Comparison of ENCODE assay signal across 11 mouse cellular contexts in the genomic region with DNA sequence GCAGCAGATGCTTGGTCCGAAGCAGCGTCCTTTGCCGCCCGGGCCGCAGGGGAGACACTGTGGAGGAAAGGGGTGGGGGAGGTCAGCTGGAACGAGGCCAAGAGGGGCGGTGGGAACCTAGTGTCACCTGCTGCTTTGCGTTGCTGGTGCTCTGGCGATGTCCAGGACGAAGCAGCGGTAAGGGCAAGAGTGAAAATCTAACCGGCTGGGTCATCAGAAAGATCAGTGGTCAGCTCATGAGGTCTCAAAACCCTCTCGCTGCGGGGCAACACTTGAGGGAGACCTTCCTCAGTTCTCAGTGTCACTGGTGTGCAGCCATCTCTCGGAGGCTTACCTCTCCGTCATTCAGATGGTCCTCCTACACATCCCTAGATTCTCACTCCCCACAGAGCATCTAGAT. TPM values are rescaled to one million over a fixed set of nuclear protein-coding genes. Genes with fewer than 3 reads are reported as not detected.
DNase-seq lines count a peak whose midpoint lies in the region; ATAC-seq lines count a peak whose summit lies in the region.
"Had no signal": no experiment of that assay in that cellular context is flagged by ENCODE, and none has a peak within 500 bp of the region (broad histone marks: within the 10 kb centered on the region; RNA-seq: fewer than 3 reads in every experiment).

No protein-coding gene starts in this region.

- 4% methylated on average over 16 of the region's 16 CpGs for WGBS in heart, embryonic 12.5 days
- 3% methylated on average over 16 of the region's 16 CpGs for WGBS in hindbrain, embryonic 15.5 days
- WGBS in midbrain, embryonic 15.5 days, result 3% methylated on average over 16 of the region's 16 CpGs

- DNase-seq in heart, postnatal 14 days, result no peak
- DNase-seq in ZHBTc4 (ENCODE audit: low read depth, low spot score), result peak; percentile 19
- no peak for DNase-seq in right cerebral cortex, postnatal 25 days
- DNase-seq in spleen, postnatal 4 days (ENCODE audit: low spot score in 2 of 2), result no peak
- DNase-seq in adrenal gland, postnatal 25 days, result no peak

- no peak overlapping the region for H3K9ac ChIP-seq in heart, embryonic 12.5 days
- H3K9ac ChIP-seq in hindbrain, embryonic 15.5 days, result peak overlapping the region; percentile 20; the same call in 1 of the 2 replicates
- H3K9ac ChIP-seq in midbrain, embryonic 15.5 days, result no peak overlapping the region

- no peak for ATAC-seq in heart, embryonic 12.5 days (ENCODE audit: insufficient number of reproducible peaks, low FRiP score)
- ATAC-seq in hindbrain, embryonic 15.5 days (ENCODE audit: low FRiP score, low read depth), result no peak
- ATAC-seq in midbrain, embryonic 15.5 days (replicated peaks), result no peak
- ATAC-seq: inflammation-experienced regulatory T-cells, adult 6 months had no signal

- H3K9me3 ChIP-seq in heart, embryonic 12.5 days (replicated peaks), result peaks cover 5% of the 10 kb centered on the region
- H3K9me3 ChIP-seq in hindbrain, embryonic 15.5 days, result no peaks in the 10 kb centered on the region
- no peaks in the 10 kb centered on the region for H3K9me3 ChIP-seq in midbrain, embryonic 15.5 days

- peak overlapping the region; percentile 39 for H3K4me3 ChIP-seq in heart, embryonic 12.5 days
- peak overlapping the region; percentile 26 for H3K4me3 ChIP-seq in hindbrain, embryonic 15.5 days
- H3K4me3 ChIP-seq in midbrain, embryonic 15.5 days, result peak overlapping the region; percentile 27

- intact Hi-C loops in heart, postnatal 14 days (cut with DNase I), result no loop called here

- H3K27ac ChIP-seq in heart, embryonic 12.5 days (ENCODE audit: poor library complexity, severe bottlenecking), result no peak overlapping the region
- no peak overlapping the region for H3K27ac ChIP-seq in hindbrain, embryonic 15.5 days (replicated peaks)
- no peak overlapping the region for H3K27ac ChIP-seq in midbrain, embryonic 15.5 days

- H3K27me3 ChIP-seq in heart, embryonic 12.5 days (replicated peaks), result peaks cover 66% of the 10 kb centered on the region
- H3K27me3 ChIP-seq in hindbrain, embryonic 15.5 days, result peaks cover 61% of the 10 kb centered on the region
- peaks cover 67% of the 10 kb centered on the region for H3K27me3 ChIP-seq in midbrain, embryonic 15.5 days (replicated peaks)

- H3K36me3 ChIP-seq in heart, embryonic 12.5 days, result no peaks in the 10 kb centered on the region
- no peaks in the 10 kb centered on the region for H3K36me3 ChIP-seq in hindbrain, embryonic 15.5 days
- no peaks in the 10 kb centered on the region for H3K36me3 ChIP-seq in midbrain, embryonic 15.5 days (replicated peaks)

- peak overlapping the region; percentile 71 for H3K4me2 ChIP-seq in heart, embryonic 12.5 days
- peak overlapping the region; percentile 53 for H3K4me2 ChIP-seq in hindbrain, embryonic 15.5 days
- peak overlapping the region; percentile 45 for H3K4me2 ChIP-seq in midbrain, embryonic 15.5 days

- peaks cover 48% of the 10 kb centered on the region for H3K4me1 ChIP-seq in heart, embryonic 12.5 days (replicated peaks)
- H3K4me1 ChIP-seq in hindbrain, embryonic 15.5 days (replicated peaks), result peaks cover 30% of the 10 kb centered on the region
- peaks cover 14% of the 10 kb centered on the region; the same call in 1 of the 2 replicates for H3K4me1 ChIP-seq in midbrain, embryonic 15.5 days

RNA-seq across cellular contexts. Expression of gene Avp, which starts 1.2 kb away (rescaled TPM):
- 0.54 and 0.96 TPM in 2 replicates for polyA plus RNA-seq in heart, embryonic 12.5 days (2016; fragmentation: Nextera tagmentation; extraction: Ambion mirVana)
- total RNA-seq in heart, postnatal 14 days (2021), result 1 to 10 TPM in 1 of 2 experiments, under 1 TPM in 1; 0.88 to 1.2 TPM
- polyA plus RNA-seq in hindbrain, embryonic 15.5 days (2015; fragmentation: Nextera tagmentation; extraction: Ambion mirVana), result not detected in 2 replicates
- polyA plus RNA-seq in midbrain, embryonic 15.5 days (2015; fragmentation: Nextera tagmentation; extraction: Ambion mirVana), result 54.5 and 81.6 TPM in 2 replicates
- total RNA-seq in adrenal gland, postnatal 25 days (2021), result not detected in 2 replicates
- polyA plus RNA-seq: C2C12; inflammation-experienced regulatory T-cells, adult 6 months; spleen, adult 2 months had no signal

RNA-seq across cellular contexts. Expression of gene Oxt, which starts 5.2 kb away (rescaled TPM):
- not detected in 2 replicates for polyA plus RNA-seq in heart, embryonic 12.5 days (2016; fragmentation: Nextera tagmentation; extraction: Ambion mirVana)
- not detected for total RNA-seq in heart, postnatal 14 days (2021)
- polyA plus RNA-seq in hindbrain, embryonic 15.5 days (2015; fragmentation: Nextera tagmentation; extraction: Ambion mirVana), result 0.42 TPM in 1 of 2 replicates, not detected in the other
- polyA plus RNA-seq in midbrain, embryonic 15.5 days (2015; fragmentation: Nextera tagmentation; extraction: Ambion mirVana), result 0.38 and 0.86 TPM in 2 replicates
- not detected in 2 replicates for total RNA-seq in adrenal gland, postnatal 25 days (2021)
- polyA plus RNA-seq: C2C12; inflammation-experienced regulatory T-cells, adult 6 months had no signal

RNA-seq across cellular contexts. Expression of gene Mrps26, which starts 17.7 kb away (rescaled TPM):
- 66.9 and 67.2 TPM in 2 replicates for polyA plus RNA-seq in heart, embryonic 12.5 days (2016; fragmentation: Nextera tagmentation; extraction: Ambion mirVana)
- 10 to 100 TPM; 64.9 to 76.1 TPM for total RNA-seq in heart, postnatal 14 days (2021)
- 100 and 106 TPM in 2 replicates for polyA plus RNA-seq in hindbrain, embryonic 15.5 days (2015; fragmentation: Nextera tagmentation; extraction: Ambion mirVana)
- polyA plus RNA-seq in midbrain, embryonic 15.5 days (2015; fragmentation: Nextera tagmentation; extraction: Ambion mirVana), result 97.0 and 105 TPM in 2 replicates
- 61.9 and 64.5 TPM in 2 replicates for total RNA-seq in adrenal gland, postnatal 25 days (2021)

RNA-seq across cellular contexts. Expression of gene Fastkd5, which starts 48.6 kb away (rescaled TPM):
- 15.6 and 16.1 TPM in 2 replicates for polyA plus RNA-seq in heart, embryonic 12.5 days (2016; fragmentation: Nextera tagmentation; extraction: Ambion mirVana)
- total RNA-seq in heart, postnatal 14 days (2021), result 1 to 10 TPM; 7.3 to 9.3 TPM
- polyA plus RNA-seq in hindbrain, embryonic 15.5 days (2015; fragmentation: Nextera tagmentation; extraction: Ambion mirVana), result 9.5 and 11.4 TPM in 2 replicates
- polyA plus RNA-seq in midbrain, embryonic 15.5 days (2015; fragmentation: Nextera tagmentation; extraction: Ambion mirVana), result 10.9 and 11.2 TPM in 2 replicates
- total RNA-seq in adrenal gland, postnatal 25 days (2021), result 8.9 and 14.0 TPM in 2 replicates

RNA-seq across cellular contexts. Expression of gene Ubox5, which starts 48.6 kb away (rescaled TPM):
- 8.8 TPM in 2 replicates for polyA plus RNA-seq in heart, embryonic 12.5 days (2016; fragmentation: Nextera tagmentation; extraction: Ambion mirVana)
- total RNA-seq in heart, postnatal 14 days (2021), result 1 to 10 TPM; 4.2 to 4.5 TPM
- 9.0 and 10.0 TPM in 2 replicates for polyA plus RNA-seq in hindbrain, embryonic 15.5 days (2015; fragmentation: Nextera tagmentation; extraction: Ambion mirVana)
- 10.0 and 11.6 TPM in 2 replicates for polyA plus RNA-seq in midbrain, embryonic 15.5 days (2015; fragmentation: Nextera tagmentation; extraction: Ambion mirVana)
- 7.5 and 7.9 TPM in 2 replicates for total RNA-seq in adrenal gland, postnatal 25 days (2021)

Comparison
In these comparisons a context has a peak if more than half of its experiments do, and no peak if none do; other contexts are left out.
1. RNA of gene Avp, which starts 1.2 kb away (polyA plus RNA-seq): 54.5 to 81.6 TPM in midbrain, embryonic 15.5 days; 0.54 to 0.96 TPM in heart, embryonic 12.5 days and not detected in hindbrain, embryonic 15.5 days; every median in the first group is over 10 times any median in the second.
2. Peak in every context shown above with its lines, with median percentiles within 50 percentile points of each other: H3K4me2 ChIP-seq and H3K4me3 ChIP-seq.